Mouse (Mus musculus): Measurements from ENCODE around the gene Taf1c. TPM values are rescaled to one million over a fixed set of nuclear protein-coding genes. Genes with fewer than 3 reads are reported as not detected.

Gene Taf1c
- polyA plus RNA-seq, 1 experiment from 2014 or later: 18.8 TPM

DNA sequence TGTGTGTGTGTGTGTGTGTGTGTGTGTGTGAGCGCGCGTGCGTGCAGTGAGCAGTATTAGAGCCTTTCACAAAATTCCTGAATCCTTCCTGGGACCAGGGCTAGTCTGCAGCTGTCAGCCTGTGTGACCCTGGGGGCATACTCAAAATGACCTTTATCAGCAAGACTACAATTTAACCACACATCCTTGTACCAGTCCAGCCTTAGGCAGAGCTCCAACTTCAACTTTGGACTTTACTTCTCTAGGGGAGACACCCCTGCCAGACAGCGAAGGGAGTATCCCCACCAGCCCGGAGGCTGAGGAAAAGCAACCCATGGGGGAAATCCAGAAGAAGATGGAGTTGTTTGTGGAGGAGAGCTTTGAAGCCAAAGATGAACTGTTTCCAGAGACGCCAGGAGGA is 13.6 kb downstream of the Taf1c start:
- ATAC-seq (replicated peaks): no peak
- Histone ChIP-seq H3K4me3 (no peak overlapping the region), H3K4me1 (no peaks in the 10 kb centered on the region), H3K9ac (replicated peaks) (no peak overlapping the region), H3K4me2 (replicated peaks) (no peak overlapping the region), H3K27me3 (no peaks in the 10 kb centered on the region), H3K9me3 (no peaks in the 10 kb centered on the region), H3K36me3 (no peaks in the 10 kb centered on the region; the same call in 1 of the 2 replicates), H3K27ac (replicated peaks) (no peak overlapping the region)
- 92% methylated on average over 7 of the region's 7 CpGs for WGBS

DNA sequence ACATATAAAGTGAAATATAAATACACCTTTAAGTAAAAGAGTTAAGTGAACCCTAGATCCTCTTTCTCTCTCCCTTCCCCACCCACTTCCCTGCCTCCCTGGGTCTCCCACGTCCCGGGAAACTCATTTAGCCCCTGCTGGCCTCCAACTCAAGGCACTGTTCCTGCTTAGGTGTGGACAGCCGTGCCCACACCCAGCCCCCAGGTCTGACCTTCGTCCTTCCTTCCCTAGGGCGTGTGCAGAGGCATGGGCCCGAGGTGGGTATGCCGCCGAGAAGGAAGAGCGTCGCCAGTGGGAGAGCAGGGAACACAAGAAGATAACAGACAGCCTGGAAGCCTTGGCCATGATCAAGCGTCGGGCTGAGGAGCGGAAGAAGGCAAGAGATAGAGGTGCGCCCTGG is 14.7 kb downstream of the Taf1c start:
- H3K4me3 ChIP-seq: no peak overlapping the region
- H3K4me2 ChIP-seq (replicated peaks): no peak overlapping the region
- H3K4me1 ChIP-seq: no peaks in the 10 kb centered on the region
- WGBS: 82% methylated on average over 14 of the region's 14 CpGs
- H3K27ac ChIP-seq (replicated peaks): no peak overlapping the region
- no peak for ATAC-seq (replicated peaks)
- no peak overlapping the region for H3K9ac ChIP-seq (replicated peaks)
- H3K36me3 ChIP-seq: no peaks in the 10 kb centered on the region
- H3K9me3 ChIP-seq: no peaks in the 10 kb centered on the region
- H3K27me3 ChIP-seq: no peaks in the 10 kb centered on the region

DNA sequence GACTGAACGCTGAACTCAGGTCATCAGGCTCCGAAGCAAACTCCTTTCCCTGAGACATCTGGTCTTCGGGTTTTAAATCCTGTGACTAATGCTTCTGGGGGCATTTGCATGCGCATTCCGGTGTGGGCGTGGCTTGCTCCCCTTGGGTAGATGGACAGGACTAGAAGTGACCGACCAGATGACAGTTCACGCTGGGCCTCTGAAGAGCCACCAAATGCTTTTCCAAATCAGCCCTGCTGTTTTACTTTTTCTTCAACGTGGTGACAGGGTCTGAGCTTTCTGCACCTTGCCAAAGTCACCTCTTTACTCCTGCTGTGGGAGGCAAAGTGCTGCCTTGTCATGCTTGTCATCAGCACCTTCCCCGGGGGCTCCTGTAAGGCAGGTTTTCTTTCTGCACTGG is 16.2 kb downstream of the Taf1c start:
- WGBS: 36% methylated on average over 10 of the region's 10 CpGs
- no peak overlapping the region for H3K4me2 ChIP-seq (replicated peaks)
- no peaks in the 10 kb centered on the region for H3K4me1 ChIP-seq
- no peak overlapping the region for H3K27ac ChIP-seq (replicated peaks)
- H3K36me3 ChIP-seq: no peaks in the 10 kb centered on the region
- ATAC-seq (replicated peaks): no peak
- H3K9me3 ChIP-seq: no peaks in the 10 kb centered on the region
- H3K4me3 ChIP-seq: no peak overlapping the region
- H3K9ac ChIP-seq (replicated peaks): no peak overlapping the region
- no peaks in the 10 kb centered on the region for H3K27me3 ChIP-seq

DNA sequence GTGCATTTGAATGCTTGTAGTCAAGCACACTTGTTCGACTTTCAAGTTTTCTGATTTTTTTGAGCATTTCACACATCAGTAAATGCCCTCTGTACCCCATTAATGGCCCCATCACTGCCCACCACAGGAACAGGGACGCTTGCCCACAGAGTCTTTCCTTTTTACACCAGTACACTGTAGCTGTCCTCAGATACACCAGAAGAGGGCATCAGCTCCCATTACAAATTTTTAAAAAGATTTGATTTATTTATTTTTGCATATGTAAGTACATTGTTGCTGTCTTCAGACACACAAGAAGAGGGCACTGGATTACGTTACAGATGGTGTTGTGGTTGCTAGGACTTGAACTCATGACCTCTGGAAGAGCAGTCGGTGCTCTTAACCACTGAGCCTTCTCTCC is 16.7 kb downstream of the Taf1c start:
- no peaks in the 10 kb centered on the region for H3K36me3 ChIP-seq
- WGBS: 67% methylated on average over 4 of the region's 4 CpGs
- no peak overlapping the region for H3K4me2 ChIP-seq (replicated peaks)
- H3K27ac ChIP-seq (replicated peaks): no peak overlapping the region
- no peaks in the 10 kb centered on the region for H3K27me3 ChIP-seq
- H3K4me3 ChIP-seq: no peak overlapping the region
- no peak for ATAC-seq (replicated peaks)
- H3K4me1 ChIP-seq: no peaks in the 10 kb centered on the region
- no peak overlapping the region for H3K9ac ChIP-seq (replicated peaks)
- no peaks in the 10 kb centered on the region for H3K9me3 ChIP-seq

DNA sequence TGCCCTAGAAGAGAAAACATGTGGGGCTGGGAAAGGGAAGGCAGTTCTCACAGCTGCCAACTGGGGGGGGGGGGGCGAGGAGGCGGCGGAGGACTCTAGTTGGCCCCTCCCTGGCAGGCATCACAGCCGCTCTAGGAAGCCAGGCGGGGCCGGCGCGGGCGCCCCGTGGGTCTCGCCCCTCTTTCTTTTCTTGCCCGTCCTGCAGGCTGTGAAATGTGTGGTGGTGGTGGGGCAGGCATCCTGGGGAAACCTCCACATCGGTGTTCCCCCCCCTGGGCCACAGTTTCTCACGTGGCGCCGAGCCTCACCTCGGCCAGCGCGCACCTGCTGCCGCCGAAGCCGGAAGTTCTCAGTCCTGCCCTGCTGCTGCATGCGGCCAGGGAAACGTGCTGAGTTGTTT is 19.1 kb downstream of the Taf1c start:
- ATAC-seq (replicated peaks): no peak
- no peaks in the 10 kb centered on the region for H3K9me3 ChIP-seq
- H3K4me2 ChIP-seq (replicated peaks): peak overlapping the region; percentile 44
- WGBS: 27% methylated on average over 17 of the region's 24 CpGs
- no peaks in the 10 kb centered on the region for H3K27me3 ChIP-seq
- peak overlapping the region; percentile 32; the same call in 1 of the 2 replicates for H3K9ac ChIP-seq (replicated peaks)
- H3K4me3 ChIP-seq: peak overlapping the region; percentile 30
- H3K4me1 ChIP-seq: no peaks in the 10 kb centered on the region
- no peak overlapping the region for H3K27ac ChIP-seq (replicated peaks)
- H3K36me3 ChIP-seq: no peaks in the 10 kb centered on the region

DNA sequence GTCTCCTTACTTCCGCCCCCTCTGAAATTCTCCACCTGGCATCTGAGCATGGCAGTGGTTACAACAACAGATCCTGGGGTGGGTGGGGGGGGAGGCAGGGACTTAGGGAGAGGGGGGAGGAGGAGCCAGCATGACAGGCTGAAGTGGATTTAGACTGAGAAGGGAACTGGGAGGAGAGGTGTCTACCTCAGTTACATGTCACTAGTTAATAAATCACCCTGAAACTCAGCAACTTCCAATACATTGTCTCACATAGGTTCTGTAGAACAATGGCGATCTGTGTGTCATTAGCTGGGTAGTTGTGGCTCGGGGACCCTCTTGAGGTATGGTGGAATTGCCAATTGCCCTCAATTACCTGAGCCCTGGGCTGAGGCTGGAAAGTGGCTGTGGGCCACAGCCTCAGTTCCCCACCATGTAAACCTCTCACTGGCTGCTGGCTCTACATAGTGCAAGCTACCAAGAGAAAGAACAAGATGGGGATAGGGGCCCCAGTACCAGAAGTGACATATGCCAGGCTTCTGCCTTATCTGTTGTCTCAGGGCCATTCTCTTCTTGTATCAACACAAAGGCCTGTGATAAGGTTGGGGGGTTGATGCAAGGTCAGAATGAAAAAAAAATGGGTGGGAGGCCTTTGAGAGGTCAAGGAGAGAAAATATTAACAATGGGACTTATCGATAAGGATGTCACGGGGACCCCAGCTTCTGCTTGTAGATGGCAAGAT is 24.4 kb downstream of the Taf1c start:
- Histone ChIP-seq H3K36me3 (no peaks in the 10 kb centered on the region), H3K27me3 (peaks cover 15% of the 10 kb centered on the region; the same call in 1 of the 2 replicates), H3K4me3 (no peak overlapping the region), H3K27ac (replicated peaks) (no peak overlapping the region), H3K4me1 (no peaks in the 10 kb centered on the region), H3K4me2 (replicated peaks) (no peak overlapping the region), H3K9me3 (no peaks in the 10 kb centered on the region), H3K9ac (replicated peaks) (no peak overlapping the region)
- 87% methylated on average over 5 of the region's 5 CpGs for WGBS
- ATAC-seq (replicated peaks): no peak

DNA sequence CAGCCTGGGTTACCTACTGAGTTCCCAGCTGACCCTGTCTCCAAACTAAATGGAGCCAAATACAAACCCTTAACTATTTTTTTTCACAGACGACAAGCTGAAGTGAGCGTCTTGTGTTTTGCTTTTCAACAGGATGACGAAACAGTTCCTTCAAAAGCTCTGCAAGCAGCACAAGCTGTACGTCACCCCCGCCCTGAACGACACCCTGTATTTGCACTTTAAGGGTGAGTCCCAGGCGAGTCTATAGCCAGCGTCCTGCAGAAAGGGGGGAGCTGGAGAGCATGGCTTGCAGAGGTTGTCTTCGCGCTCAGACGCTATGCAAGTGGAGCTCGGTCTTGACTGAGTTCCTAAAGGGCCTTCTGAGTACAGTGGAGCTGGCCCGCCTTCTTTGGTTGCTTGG is 25.9 kb downstream of the Taf1c start:
- Histone ChIP-seq H3K36me3 (no peaks in the 10 kb centered on the region), H3K27me3 (peaks cover 15% of the 10 kb centered on the region; the same call in 1 of the 2 replicates), H3K9me3 (no peaks in the 10 kb centered on the region), H3K9ac (replicated peaks) (no peak overlapping the region), H3K27ac (replicated peaks) (no peak overlapping the region), H3K4me3 (no peak overlapping the region), H3K4me2 (replicated peaks) (no peak overlapping the region), H3K4me1 (peaks cover 6% of the 10 kb centered on the region)
- ATAC-seq (replicated peaks): no peak
- WGBS: 45% methylated on average over 13 of the region's 13 CpGs

DNA sequence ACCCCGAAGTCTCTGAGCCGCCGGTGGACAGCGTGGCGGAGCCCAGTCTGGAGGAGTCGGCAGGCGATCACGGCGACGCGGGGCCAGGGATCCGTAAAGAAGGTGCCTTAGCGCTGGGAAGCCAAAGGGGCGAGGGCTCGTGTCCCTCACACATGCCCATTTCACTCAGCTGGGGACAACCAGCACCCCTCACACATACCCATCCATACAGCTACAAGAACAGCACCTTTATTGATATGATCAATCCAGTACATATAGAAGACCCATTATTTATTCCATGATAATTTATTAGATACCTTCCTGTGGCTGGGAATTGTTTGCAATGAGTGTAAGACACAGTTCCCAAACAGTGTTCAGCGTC is 29.7 kb downstream of the Taf1c start:
- no peak for ATAC-seq (replicated peaks)
- Histone ChIP-seq H3K36me3 (no peaks in the 10 kb centered on the region), H3K27me3 (peaks cover 15% of the 10 kb centered on the region; the same call in 1 of the 2 replicates), H3K9ac (replicated peaks) (peak overlapping the region; percentile 90), H3K4me2 (replicated peaks) (peak overlapping the region; percentile 87), H3K4me3 (peak overlapping the region; percentile 65), H3K4me1 (peaks cover 24% of the 10 kb centered on the region), H3K9me3 (no peaks in the 10 kb centered on the region), H3K27ac (replicated peaks) (no peak overlapping the region)
- 1% methylated on average over 16 of the region's 16 CpGs for WGBS

DNA sequence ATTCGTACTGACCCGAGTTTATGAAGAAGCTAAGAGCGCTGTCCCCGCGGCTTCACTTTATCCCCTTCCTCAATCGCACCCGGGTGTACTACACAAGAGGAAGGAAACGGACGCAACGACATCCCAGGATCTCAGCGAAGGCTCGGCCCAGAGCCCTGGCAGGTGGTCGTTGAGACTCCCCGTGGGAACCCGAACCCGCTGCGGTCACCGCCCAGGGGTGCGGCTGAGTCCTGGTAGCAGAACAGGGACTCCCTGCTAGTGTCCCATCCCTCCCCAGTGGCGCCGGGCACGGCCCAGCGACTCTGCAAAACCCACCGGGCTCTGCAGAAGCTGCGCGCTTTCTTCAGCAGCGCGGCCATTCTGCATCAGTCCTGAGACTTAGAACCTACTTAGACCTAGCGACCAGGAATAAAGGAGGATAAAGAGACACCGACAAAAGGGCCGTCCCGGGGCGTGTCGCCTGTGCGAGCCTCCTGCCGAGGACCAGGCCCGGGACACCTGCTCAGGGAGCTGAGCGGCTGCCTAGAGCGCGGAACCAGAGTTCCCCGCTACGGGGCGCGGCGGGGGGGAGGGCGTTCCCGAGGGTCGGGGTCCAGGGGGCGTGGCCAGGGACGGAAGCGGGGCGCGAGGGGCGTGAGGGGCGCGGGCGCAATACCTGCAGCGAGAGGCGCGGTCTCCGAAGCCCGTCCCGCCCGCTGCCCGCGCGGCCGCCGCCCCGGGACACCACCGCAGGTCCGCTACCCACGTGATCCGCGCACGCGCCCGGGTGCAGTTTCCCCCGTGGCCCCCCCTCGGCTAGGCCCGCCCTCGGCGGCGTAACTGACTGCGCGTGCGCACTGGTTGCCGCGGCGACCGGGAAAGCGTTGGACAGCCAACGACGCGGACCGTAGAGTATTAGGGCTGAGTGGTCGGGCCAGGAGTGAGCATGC is 30.3 kb downstream of the Taf1c start, which contains the start of the genes Hsdl1 and Dnaaf1:
Gene Hsdl1, minus strand, starts transcription at position 747 of the 929 bp plus-strand sequence.
Gene Dnaaf1, plus strand, starts transcription at position 799 of the 929 bp plus-strand sequence.
- ATAC-seq (replicated peaks): peak; percentile 91
- Histone ChIP-seq H3K4me2 (replicated peaks) (peak within 1 kb of the TSS; percentile 87), H3K9me3 (no peaks in the 10 kb centered on the region), H3K27ac (replicated peaks) (peak within 1 kb of the TSS; percentile 80), H3K9ac (replicated peaks) (peak within 1 kb of the TSS; percentile 90), H3K4me3 (peak within 1 kb of the TSS; percentile 65), H3K4me1 (peaks cover 24% of the 10 kb centered on the region), H3K27me3 (peaks cover 15% of the 10 kb centered on the region; the same call in 1 of the 2 replicates), H3K36me3 (no peaks in the 10 kb centered on the region)
- under 1% methylated on average over 83 of the region's 97 CpGs for WGBS

DNA sequence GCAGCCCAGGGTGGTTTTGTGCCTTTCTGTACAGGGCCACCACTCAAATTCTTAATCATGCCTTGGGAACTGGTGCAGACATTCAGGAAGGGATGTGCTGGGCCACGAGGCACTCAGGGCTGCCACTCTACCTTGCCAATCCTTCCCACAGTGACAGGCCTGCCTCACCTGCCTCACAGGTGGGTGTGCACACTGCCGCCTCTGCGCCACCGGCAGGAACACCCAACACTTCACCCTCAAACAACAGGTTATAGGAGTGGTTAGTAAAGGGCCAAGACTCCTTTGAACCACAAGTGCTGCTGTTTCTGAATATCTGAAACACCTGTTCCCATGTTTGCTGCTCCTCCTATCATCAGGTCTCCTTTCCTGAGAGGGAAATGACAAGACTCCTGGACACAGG is 32.6 kb downstream of the Taf1c start:
- H3K27ac ChIP-seq (replicated peaks): no peak overlapping the region
- H3K27me3 ChIP-seq: peaks cover 12% of the 10 kb centered on the region; the same call in 1 of the 2 replicates
- ATAC-seq (replicated peaks): no peak
- H3K4me1 ChIP-seq: peaks cover 24% of the 10 kb centered on the region
- H3K4me2 ChIP-seq (replicated peaks): no peak overlapping the region
- WGBS: 88% methylated on average over 4 of the region's 4 CpGs
- no peak overlapping the region for H3K9ac ChIP-seq (replicated peaks)
- H3K36me3 ChIP-seq: 0 out of 2 replicates have a peak, but pooled peaks cover 5% of the 10 kb centered on the region
- no peaks in the 10 kb centered on the region for H3K9me3 ChIP-seq
- no peak overlapping the region for H3K4me3 ChIP-seq

DNA sequence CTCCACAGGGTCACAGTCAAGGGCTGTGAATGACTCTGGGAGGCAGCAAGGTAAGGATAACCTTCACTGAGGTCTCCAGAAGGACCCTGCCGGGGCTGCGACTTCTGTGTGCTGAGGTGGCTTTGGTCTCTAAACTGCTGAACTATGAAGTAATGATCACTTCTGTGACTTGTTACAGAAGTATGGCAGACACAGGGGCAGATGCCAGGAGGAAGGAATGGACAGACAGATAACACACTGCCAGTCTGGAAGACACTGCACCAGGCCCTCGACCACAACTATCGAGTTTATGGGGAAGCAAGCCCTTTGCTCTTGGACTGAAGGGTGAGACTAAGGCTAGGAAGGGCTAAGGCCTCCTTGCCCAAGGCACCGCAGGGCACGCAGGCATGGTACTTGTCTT is 33.9 kb downstream of the Taf1c start:
- 88% methylated on average over 6 of the region's 6 CpGs for WGBS
- no peak overlapping the region for H3K4me2 ChIP-seq (replicated peaks)
- peaks cover 11% of the 10 kb centered on the region; the same call in 1 of the 2 replicates for H3K36me3 ChIP-seq
- no peak overlapping the region for H3K4me3 ChIP-seq
- no peak for ATAC-seq (replicated peaks)
- H3K4me1 ChIP-seq: peaks cover 24% of the 10 kb centered on the region
- no peak overlapping the region for H3K27ac ChIP-seq (replicated peaks)
- no peak overlapping the region for H3K9ac ChIP-seq (replicated peaks)
- H3K9me3 ChIP-seq: no peaks in the 10 kb centered on the region
- peaks cover 5% of the 10 kb centered on the region; the same call in 1 of the 2 replicates for H3K27me3 ChIP-seq

DNA sequence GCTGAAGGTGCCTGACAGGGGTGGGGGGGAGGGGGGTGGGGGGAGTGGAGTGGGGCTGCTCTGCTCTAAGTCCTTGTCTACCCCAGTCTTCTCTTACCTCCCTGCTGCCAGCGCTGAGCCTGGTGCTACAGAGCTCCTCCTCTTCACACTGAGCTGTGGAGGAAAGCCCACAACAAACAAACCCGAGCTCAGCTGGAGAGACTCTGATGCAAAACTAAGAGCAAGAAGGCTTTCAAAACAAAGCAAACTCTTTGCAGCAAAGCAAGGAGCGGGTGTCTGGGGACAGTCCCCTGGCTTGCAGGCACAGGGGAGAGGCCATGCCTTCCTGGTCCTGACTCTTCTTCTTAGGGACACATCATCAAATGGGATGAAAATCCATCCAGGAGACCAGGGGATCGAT is 35.1 kb downstream of the Taf1c start:
- Histone ChIP-seq H3K4me3 (no peak overlapping the region), H3K9ac (replicated peaks) (no peak overlapping the region), H3K9me3 (no peaks in the 10 kb centered on the region), H3K4me2 (replicated peaks) (no peak overlapping the region), H3K27ac (replicated peaks) (no peak overlapping the region), H3K27me3 (no peaks in the 10 kb centered on the region), H3K36me3 (peaks cover 23% of the 10 kb centered on the region), H3K4me1 (peaks cover 20% of the 10 kb centered on the region)
- 45% methylated on average over 4 of the region's 4 CpGs for WGBS
- ATAC-seq (replicated peaks): no peak
